Mouse (Mus musculus): ENCODE results near the gene Taok3. TPM values are rescaled to one million over a fixed set of nuclear protein-coding genes. Genes with fewer than 3 reads are reported as not detected.
A peak's percentile ranks its signal among the peaks of the same experiment; 100 is the strongest.

Gene Taok3
- total and polyA plus RNA-seq, 3 experiments: 32.1 to 79.2 TPM; not detected in 1

DNA sequence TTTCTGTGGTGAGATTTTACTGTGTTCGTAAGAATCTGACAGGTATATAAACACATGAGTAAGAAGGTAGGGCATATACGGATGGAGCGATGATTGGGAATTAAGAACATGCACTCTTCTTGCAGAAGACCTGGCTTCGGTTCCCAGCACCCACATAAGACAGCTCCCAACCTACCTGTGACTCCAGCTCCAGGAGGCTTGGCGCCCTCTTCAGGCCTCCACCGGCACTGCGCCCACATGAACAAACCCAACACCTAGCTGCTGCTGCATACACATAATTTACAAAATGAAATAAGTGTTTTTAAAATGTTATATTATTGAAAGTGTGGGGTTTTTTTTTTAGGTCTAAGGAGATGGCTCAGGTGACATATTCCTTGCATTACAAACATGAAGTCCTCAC is 65.7 kb downstream of the Taok3 start:
- Histone ChIP-seq H3K4me3 (ENCODE audit: control insufficient read depth in 1 of 2, insufficient read depth in 1 of 2, low read depth in 2 of 2, low read length in 2 of 2) (no peak overlapping the region), H3K27me3 (ENCODE audit: control insufficient read depth in 1 of 2, insufficient read depth in 2 of 2, low read length in 2 of 2) (no peaks in the 10 kb centered on the region), H3K36me3 (ENCODE audit: control insufficient read depth in 1 of 2, insufficient read depth in 2 of 2, low read length in 2 of 2) (peaks cover 0 to 33% of the 10 kb centered on the region in 2 experiments; a peak in 2 of 4 replicates), H3K79me2 (ENCODE audit: control insufficient read depth, insufficient read depth, low read length, poor library complexity) (peaks cover 1% of the 10 kb centered on the region; the same call in 1 of the 2 replicates), H3K9me3 (replicated peaks; ENCODE audit: insufficient read depth, low read length) (no peaks in the 10 kb centered on the region), H3K9ac (ENCODE audit: control insufficient read depth, low read depth, low read length, poor library complexity, severe bottlenecking) (no peak overlapping the region), H3K27ac (ENCODE audit: control insufficient read depth, low read depth, low read length) (no peak overlapping the region), H3K4me1 (ENCODE audit: control insufficient read depth in 1 of 2, insufficient read depth in 2 of 2, low read length in 2 of 2) (no peaks in the 10 kb centered on the region)
- TF ChIP-seq MAZ (IDR thresholded peaks at IDR 0.05; ENCODE audit: low read depth, low read length): no peak
- TF ChIP-seq ELF1 (IDR thresholded peaks at IDR 0.05; ENCODE audit: low read depth, low read length): no peak
- no peak for TF ChIP-seq MEF2A (IDR thresholded peaks at IDR 0.05; ENCODE audit: extremely low read depth, insufficient replicate concordance, low read depth, low read length, poor library complexity, severe bottlenecking)
- TF ChIP-seq SMC3 (IDR thresholded peaks at IDR 0.05; ENCODE audit: low read depth, low read length): peak; percentile 37
- peak; percentile 68 to 83 (median 75) for TF ChIP-seq CTCF (IDR thresholded peaks at IDR 0.05 in 2 of 3, conservative IDR thresholded peaks at IDR 0.05 in 1 of 3; ENCODE audit: control insufficient read depth in 1 of 3, insufficient read depth in 1 of 3, low read depth in 2 of 3, low read length in 3 of 3, poor library complexity in 1 of 3, severe bottlenecking in 1 of 3)
- no peak for TF ChIP-seq MAX (IDR thresholded peaks at IDR 0.05; ENCODE audit: low read length)
- TF ChIP-seq MAFK (IDR thresholded peaks at IDR 0.05; ENCODE audit: borderline replicate concordance, low read depth, low read length): no peak
- no peak for TF ChIP-seq POLR2A (IDR thresholded peaks at IDR 0.05; ENCODE audit: control insufficient read depth in 1 of 2, insufficient read depth in 1 of 2, low read depth in 1 of 2, low read length in 2 of 2, poor library complexity in 1 of 2)
- TF ChIP-seq USF1 (IDR thresholded peaks at IDR 0.05; ENCODE audit: low read depth, low read length): no peak
- 0 out of 2 replicates have a peak, but pooled peaks have one; percentile 22 for TF ChIP-seq ZC3H11A (IDR thresholded peaks at IDR 0.05; ENCODE audit: low read depth, low read length)
- TF ChIP-seq RAD21 (IDR thresholded peaks at IDR 0.05; ENCODE audit: low read depth, low read length): peak; percentile 35
- no peak for TF ChIP-seq USF2 (IDR thresholded peaks at IDR 0.05; ENCODE audit: borderline replicate concordance in 1 of 2, insufficient read depth in 1 of 2, low read depth in 1 of 2, low read length in 2 of 2)
- no peak for TF ChIP-seq UBTF (IDR thresholded peaks at IDR 0.05; ENCODE audit: borderline replicate concordance, insufficient read depth, low read depth, low read length)
- TF ChIP-seq TBP (IDR thresholded peaks at IDR 0.05; ENCODE audit: low read depth, low read length): no peak
- TF ChIP-seq MYC (IDR thresholded peaks at IDR 0.05; ENCODE audit: low read depth, low read length): no peak
- TF ChIP-seq NRF1 (IDR thresholded peaks at IDR 0.05; ENCODE audit: insufficient read depth, low read depth, low read length, poor library complexity, severe bottlenecking): no peak
- no peak for TF ChIP-seq ZNF384 (IDR thresholded peaks at IDR 0.05; ENCODE audit: low read depth, low read length)
- TF ChIP-seq RCOR1 (IDR thresholded peaks at IDR 0.05; ENCODE audit: low read depth, low read length): no peak
- TF ChIP-seq GATA1 (IDR thresholded peaks at IDR 0.05; ENCODE audit: low read depth, low read length): no peak
- TF ChIP-seq MXI1 (IDR thresholded peaks at IDR 0.05; ENCODE audit: low read depth, low read length): no peak
- TF ChIP-seq TCF12 (IDR thresholded peaks at IDR 0.05; ENCODE audit: low read depth, low read length): no peak
- peak; percentile 55 for DNase-seq (ENCODE audit: low read depth, low spot score)
